Comparison of ENCODE assay signal across 14 mouse cellular contexts in genomic region chr10:4626432-4626831, GRCm38 (mm10). TPM values are rescaled to one million over a fixed set of nuclear protein-coding genes. Genes with fewer than 3 reads are reported as not detected.
DNase-seq lines count a peak whose midpoint lies in the region; ATAC-seq and TF ChIP-seq lines count a peak whose summit lies in the region.
"Had no signal": no experiment of that assay in that cellular context is flagged by ENCODE, and none has a peak within 500 bp of the region (broad histone marks: within the 10 kb centered on the region; RNA-seq: fewer than 3 reads in every experiment).

No protein-coding gene starts in this region.

- peaks cover 9% of the 10 kb centered on the region; the same call in 1 of the 2 replicates for H3K79me2 ChIP-seq in liver, adult 2 months (ENCODE audit: control insufficient read depth, insufficient read depth, low read length)

- no peak overlapping the region for H3K27ac ChIP-seq in liver, adult 2 months (replicated peaks; ENCODE audit: insufficient read depth, low read depth, low read length)
- no peak overlapping the region for H3K27ac ChIP-seq in liver, embryonic 11.5 days (ENCODE audit: low read depth, low read length)
- H3K27ac ChIP-seq in forebrain, embryonic 14.5 days (ENCODE audit: low read depth, low read length) = no peak overlapping the region
- H3K27ac ChIP-seq: embryonic facial prominence, embryonic 15.5 days; liver, embryonic 13.5 days; midbrain, embryonic 12.5 days had no signal

- TF ChIP-seq POLR2A in liver, adult 2 months (IDR thresholded peaks at IDR 0.05; ENCODE audit: extremely low read depth, insufficient read depth, low read length) = no peak

- H3K4me3 ChIP-seq in liver, adult 2 months (ENCODE audit: insufficient read depth, low read depth, low read length) = no peak overlapping the region
- H3K4me3 ChIP-seq in liver, embryonic 11.5 days (ENCODE audit: low read depth, low read length) = no peak overlapping the region
- no peak overlapping the region for H3K4me3 ChIP-seq in forebrain, embryonic 14.5 days (ENCODE audit: low read depth, low read length)
- H3K4me3 ChIP-seq: embryonic facial prominence, embryonic 15.5 days; liver, embryonic 13.5 days; midbrain, embryonic 12.5 days had no signal

- intact Hi-C loops in left cerebral cortex, postnatal 4 days (cut with DNase I) = no loop called here

- peaks cover 16% of the 10 kb centered on the region for H3K4me1 ChIP-seq in liver, adult 2 months (ENCODE audit: control insufficient read depth, insufficient read depth, low read length)
- no peaks in the 10 kb centered on the region for H3K4me1 ChIP-seq in liver, embryonic 11.5 days (replicated peaks; ENCODE audit: control insufficient read depth, insufficient read depth, low read length)
- no peaks in the 10 kb centered on the region for H3K4me1 ChIP-seq in forebrain, embryonic 14.5 days (ENCODE audit: control insufficient read depth, insufficient read depth, low read length)
- H3K4me1 ChIP-seq: liver, embryonic 13.5 days; midbrain, embryonic 12.5 days had no signal

- H3K27me3 ChIP-seq in liver, adult 2 months (ENCODE audit: control insufficient read depth, insufficient read depth, low read length) = no peaks in the 10 kb centered on the region
- H3K27me3 ChIP-seq in liver, embryonic 11.5 days (replicated peaks; ENCODE audit: control insufficient read depth, insufficient read depth, low read length) = no peaks in the 10 kb centered on the region
- no peaks in the 10 kb centered on the region for H3K27me3 ChIP-seq in Patski
- no peaks in the 10 kb centered on the region for H3K27me3 ChIP-seq in splenic B cell, adult 2 months (ENCODE audit: control insufficient read depth, insufficient read depth, low read length, poor library complexity, severe bottlenecking)
- no peaks in the 10 kb centered on the region for H3K27me3 ChIP-seq in forebrain, embryonic 14.5 days (replicated peaks; ENCODE audit: control insufficient read depth, insufficient read depth, low read length)
- H3K27me3 ChIP-seq: embryonic facial prominence, embryonic 15.5 days; liver, embryonic 13.5 days; midbrain, embryonic 12.5 days had no signal

- 74% methylated on average over 7 of the region's 7 CpGs for WGBS in liver, adult 2 months
- WGBS in liver, embryonic 11.5 days = 74% methylated on average over 7 of the region's 7 CpGs
- 86% methylated on average over 7 of the region's 7 CpGs for WGBS in forebrain, embryonic 14.5 days

- H3K4me2 ChIP-seq in liver, embryonic 11.5 days = no peak overlapping the region
- H3K4me2 ChIP-seq in forebrain, embryonic 14.5 days (ENCODE audit: low read length) = no peak overlapping the region
- H3K4me2 ChIP-seq: embryonic facial prominence, embryonic 15.5 days; liver, embryonic 13.5 days; midbrain, embryonic 12.5 days had no signal

- no peak for ATAC-seq in liver, embryonic 11.5 days (replicated peaks; ENCODE audit: low FRiP score)
- no peak for ATAC-seq in Patski
- ATAC-seq in forebrain, embryonic 14.5 days = no peak

- no peak overlapping the region for H3K9ac ChIP-seq in liver, adult 2 months (ENCODE audit: low read depth, low read length)
- no peak overlapping the region for H3K9ac ChIP-seq in liver, embryonic 11.5 days (ENCODE audit: low read depth, low read length)
- H3K9ac ChIP-seq in forebrain, embryonic 14.5 days (ENCODE audit: low read length) = no peak overlapping the region
- H3K9ac ChIP-seq: embryonic facial prominence, embryonic 15.5 days; liver, embryonic 13.5 days; midbrain, embryonic 12.5 days had no signal

- POLR2A ChIA-PET in Patski (lab: Charles Lee) = interaction anchor here (0.7 kb wide), 1 partner anchor 98 kb away, joined by 3 read pairs; no protein-coding TSS in a partner anchor

- peak; percentile 88 for TF ChIP-seq CTCF in liver, adult 2 months (IDR thresholded peaks at IDR 0.05; ENCODE audit: low read depth, low read length)
- peak; percentile 58 for TF ChIP-seq CTCF in Patski (IDR thresholded peaks at IDR 0.05)

- no peaks in the 10 kb centered on the region for H3K9me3 ChIP-seq in liver, embryonic 11.5 days (ENCODE audit: control insufficient read depth, low read length)
- no peaks in the 10 kb centered on the region for H3K9me3 ChIP-seq in forebrain, embryonic 14.5 days (replicated peaks; ENCODE audit: control insufficient read depth, low read length)
- H3K9me3 ChIP-seq: embryonic facial prominence, embryonic 15.5 days; liver, embryonic 13.5 days; midbrain, embryonic 12.5 days had no signal

- peak; percentile 38 for DNase-seq in adrenal gland, postnatal 14 days
- no peak for DNase-seq in adrenal gland, postnatal 36 days
- DNase-seq in liver, adult 2 months (ENCODE audit: extremely low read depth, low read depth, low spot score) = peak; percentile 42
- no peak for DNase-seq in liver, embryonic 11.5 days (ENCODE audit: low spot score)
- DNase-seq in Patski (ENCODE audit: low read depth, low spot score) = no peak
- DNase-seq in splenic B cell, adult 2 months (ENCODE audit: low read depth, low spot score) = peak; percentile 42
- DNase-seq in left cerebral cortex, postnatal 4 days = no peak
- no peak for DNase-seq in forebrain, embryonic 14.5 days (ENCODE audit: low spot score)
- DNase-seq: adrenal gland, adult 8-10 months; cerebellum, adult 9-11 months; gastrocnemius, postnatal 10 days; liver, embryonic 13.5 days had no signal

- in situ Hi-C loops in Patski (cut with MboI; ENCODE audit: low pct_unique_long_range_greater_than_20kb) = no loop called here

- CTCF ChIA-PET in Patski (lab: Charles Lee) = interaction anchor here (1.1 kb wide), 1 partner anchor 19 kb away, joined by 3 read pairs; no protein-coding TSS in a partner anchor

- no peaks in the 10 kb centered on the region for H3K36me3 ChIP-seq in liver, adult 2 months (ENCODE audit: control insufficient read depth, insufficient read depth, low read length)
- no peaks in the 10 kb centered on the region for H3K36me3 ChIP-seq in liver, embryonic 11.5 days (ENCODE audit: control insufficient read depth, insufficient read depth, low read length)
- no peaks in the 10 kb centered on the region for H3K36me3 ChIP-seq in splenic B cell, adult 2 months (ENCODE audit: control insufficient read depth, insufficient read depth, low read length, poor library complexity, severe bottlenecking)
- H3K36me3 ChIP-seq in forebrain, embryonic 14.5 days (ENCODE audit: control insufficient read depth, insufficient read depth, low read length) = no peaks in the 10 kb centered on the region
- H3K36me3 ChIP-seq: embryonic facial prominence, embryonic 15.5 days; liver, embryonic 13.5 days; midbrain, embryonic 12.5 days had no signal

RNA-seq across cellular contexts. Expression of gene Esr1, which starts 15.0 kb away (rescaled TPM):
- total RNA-seq in adrenal gland, postnatal 14 days (2021) = 15.9 and 19.6 TPM in 2 replicates
- 10 to 100 TPM; 14.3 to 15.0 TPM for total RNA-seq in adrenal gland, postnatal 36 days (2021)
- 30.3 and 36.3 TPM in 2 replicates for total RNA-seq in liver, adult 2 months (2014; rRNA removed)
- polyA plus RNA-seq in liver, adult 2 months (2012; rRNA removed) = 12.2 and 18.8 TPM in 2 replicates
- 0.05 and 0.14 TPM in 2 replicates for polyA plus RNA-seq in liver, embryonic 11.5 days (2014; fragmentation: Nextera tagmentation; extraction: Ambion mirVana)
- polyA plus RNA-seq in Patski (2021) = 0.18 TPM
- total RNA-seq in left cerebral cortex, postnatal 4 days (2021) = 1 to 10 TPM; 3.5 to 3.9 TPM
- polyA plus RNA-seq in forebrain, embryonic 14.5 days (2014; fragmentation: Nextera tagmentation; extraction: Ambion mirVana) = 0.18 and 0.21 TPM in 2 replicates

Comparison
In these comparisons a context has a peak if more than half of its experiments do, and no peak if none do; other contexts are left out.
1. DNase-seq: peak in adrenal gland, postnatal 14 days (single experiment), liver, adult 2 months (single experiment) and splenic B cell, adult 2 months (single experiment); none in adrenal gland, postnatal 36 days (0 of 2), liver, embryonic 11.5 days (single experiment), Patski (single experiment), left cerebral cortex, postnatal 4 days (single experiment) and forebrain, embryonic 14.5 days (single experiment).